Mouse (Mus musculus) forebrain, postnatal 0 days (tissue): ENCODE measurements around the gene Nphs1. TPM values are rescaled to one million over a fixed set of nuclear protein-coding genes. Genes with fewer than 3 reads are reported as not detected.

Experiments
- ATAC-seq: fragments of 200-750 bp; cut with Nextera tagmentation; 2 replicates; pipeline ENCODE4 v1.8.0; 2017; ENCODE audit warnings: mild to moderate bottlenecking, moderate library complexity
- DNase-seq: peaks from one replicate; pipeline ENCODE4 v3.0.0-alpha.2; 2015
- H3K27ac ChIP-seq: fragments of 300-500 bp; sonication (generic); 2 replicates; pipeline ENCODE4 v1.5.1; 2014; ENCODE audit warnings: low read depth, mild to moderate bottlenecking, antibody characterized with exemption, low read length, moderate library complexity, mixed read lengths
- H3K27me3 ChIP-seq: fragments of 300-500 bp; sonication (generic); 2 replicates; pipeline ENCODE4 v1.6.1; 2014; ENCODE audit warnings: mild to moderate bottlenecking, low read length, mixed read lengths; ENCODE audit not compliant: insufficient read depth
- H3K36me3 ChIP-seq: fragments of 300-500 bp; sonication (generic); 2 replicates; pipeline ENCODE4 v1.6.1; 2014; ENCODE audit warnings: mild to moderate bottlenecking, moderate library complexity; ENCODE audit not compliant: insufficient read depth
- H3K4me1 ChIP-seq: fragments of 300-500 bp; sonication (generic); 2 replicates; pipeline ENCODE4 v1.6.1; 2014; ENCODE audit warnings: antibody characterized with exemption; ENCODE audit not compliant: insufficient read depth
- H3K4me2 ChIP-seq: fragments of 300-500 bp; sonication (generic); 2 replicates; pipeline ENCODE4 v1.6.1; 2014; ENCODE audit warnings: low read depth, mild to moderate bottlenecking, moderate library complexity
- H3K4me3 ChIP-seq: fragments of 300-500 bp; sonication (generic); 2 replicates; pipeline ENCODE4 v1.5.1; 2014; ENCODE audit warnings: low read depth, low read length, mixed read lengths
- H3K9ac ChIP-seq: fragments of 300-500 bp; sonication (generic); 2 replicates; pipeline ENCODE4 v1.6.1; 2014; ENCODE audit warnings: mild to moderate bottlenecking
- H3K9me3 ChIP-seq: fragments of 300-500 bp; sonication (generic); 2 replicates; pipeline ENCODE4 v1.6.1; 2016; ENCODE audit warnings: low read length
- CTCF ChIP-seq: sonication (generic); IDR thresholded peaks from 2 replicates; pipeline ENCODE4 v1.5.1; 2016; ENCODE audit warnings: antibody characterized with exemption, control low read depth, low read depth
- WGBS: fragments of 180-500 bp; shearing (Covaris S2); extraction: QIAGEN DNeasy Blood & Tissue Kit; methylation state at CpG from one replicate; pipeline ENCODE4 v1.1.7; 2014; 5-methylcytosine and 5-hydroxymethylcytosine counted together
- polyA plus RNA-seq: library from polyadenylated mRNA; unstranded; fragments of >200 nt; fragmentation: Nextera tagmentation; extraction: Ambion mirVana; gene quantifications from 2 replicates; pipeline ENCODE4 v1.2.1, GENCODE M21; 2015
- total RNA-seq: library from RNA; depleted of rRNA; stranded (reverse); fragments of >200 nt; gene quantifications from 2 replicates; pipeline ENCODE4 v1.2.3, GENCODE M21; 2014

The Nphs1 gene
- total and polyA plus RNA-seq, 2 experiments from 2014 or later: 0.06 TPM; not detected in 1

GRCm38 (mm10) chr7:30440697-30441096, 17.4 kb upstream of the Nphs1 start:
- Histone ChIP-seq H3K27ac (no peak overlapping the region), H3K4me3 (no peak overlapping the region), H3K36me3 (peaks cover 65% of the 10 kb centered on the region), H3K9me3 (no peaks in the 10 kb centered on the region), H3K4me2 (no peak overlapping the region), H3K9ac (no peak overlapping the region), H3K4me1 (no peaks in the 10 kb centered on the region), H3K27me3 (no peaks in the 10 kb centered on the region)
- peak; percentile 73 for DNase-seq
- WGBS: 15% methylated on average over 4 of the region's 5 CpGs
- no peak for ATAC-seq
- TF ChIP-seq CTCF: peak; percentile 81

GRCm38 (mm10) chr7:30443696-30444095, 14.4 kb upstream of the Nphs1 start:
- Histone ChIP-seq H3K27ac (no peak overlapping the region), H3K9ac (peak overlapping the region; percentile 98; the same call in 1 of the 2 replicates)
- WGBS: 17% methylated on average over 9 of the region's 9 CpGs

GRCm38 (mm10) chr7:30444154-30444970, 13.8 kb upstream of the Nphs1 start:
- no peaks in the 10 kb centered on the region for H3K27me3 ChIP-seq
- H3K4me1 ChIP-seq: no peaks in the 10 kb centered on the region
- no peaks in the 10 kb centered on the region for H3K9me3 ChIP-seq
- peak overlapping the region; percentile 96 for H3K27ac ChIP-seq
- TF ChIP-seq CTCF: no peak
- ATAC-seq (peak; percentile 78), DNase-seq (peak; percentile 94)
- WGBS: under 1% methylated on average over 37 of the region's 38 CpGs
- H3K9ac ChIP-seq: peak overlapping the region; percentile 98
- H3K4me2 ChIP-seq: peak overlapping the region; percentile 92
- H3K36me3 ChIP-seq: peaks cover 35% of the 10 kb centered on the region
- peak overlapping the region; percentile 88 for H3K4me3 ChIP-seq

More at GRCm38 (mm10) chr7:30443696-30444095, 14.4 kb upstream of the Nphs1 start:
- no peak for ATAC-seq
- no peaks in the 10 kb centered on the region for H3K4me1 ChIP-seq
- peak; percentile 59 for DNase-seq
- no peaks in the 10 kb centered on the region for H3K9me3 ChIP-seq
- H3K36me3 ChIP-seq: peaks cover 42% of the 10 kb centered on the region
- H3K4me3 ChIP-seq: peak overlapping the region; percentile 88
- no peaks in the 10 kb centered on the region for H3K27me3 ChIP-seq
- peak overlapping the region; percentile 92 for H3K4me2 ChIP-seq
- no peak for TF ChIP-seq CTCF

- Histone ChIP-seq H3K4me2 (peak within 1 kb of the TSS; percentile 92), H3K36me3 (peaks cover 27% of the 10 kb centered on the region), H3K4me3 (peak within 1 kb of the TSS; percentile 88), H3K27me3 (no peaks in the 10 kb centered on the region), H3K4me1 (no peaks in the 10 kb centered on the region), H3K9me3 (no peaks in the 10 kb centered on the region), H3K27ac (peak within 1 kb of the TSS; percentile 96), H3K9ac (peak within 1 kb of the TSS; percentile 98)
- DNase-seq (peak; percentile 88), ATAC-seq (peak; percentile 81)
- WGBS: 2% methylated on average over 72 of the region's 72 CpGs
- no peak for TF ChIP-seq CTCF
These were observed 13.0 kb upstream of the Nphs1 start, which contains the start of gene Aplp1 for GRCm38 (mm10) chr7:30444971-30445751. Aplp1 (minus strand) TSS chr7:30445535.

GRCm38 (mm10) chr7:30450241-30450640, 7.9 kb upstream of the Nphs1 start:
- no peak overlapping the region for H3K4me2 ChIP-seq
- H3K9me3 ChIP-seq: no peaks in the 10 kb centered on the region
- H3K36me3 ChIP-seq: no peaks in the 10 kb centered on the region
- ATAC-seq (no peak), DNase-seq (no peak)
- peaks cover 30% of the 10 kb centered on the region for H3K27me3 ChIP-seq
- WGBS: 60% methylated on average over 7 of the region's 7 CpGs
- no peak overlapping the region for H3K9ac ChIP-seq
- H3K27ac ChIP-seq: no peak overlapping the region
- H3K4me1 ChIP-seq: no peaks in the 10 kb centered on the region
- no peak overlapping the region for H3K4me3 ChIP-seq
- no peak for TF ChIP-seq CTCF

GRCm38 (mm10) chr7:30453327-30453726, 4.8 kb upstream of the Nphs1 start:
- 11% methylated on average over 25 of the region's 25 CpGs for WGBS
- Histone ChIP-seq H3K9ac (no peak overlapping the region), H3K4me3 (0 out of 2 replicates have a peak overlapping the region, but pooled peaks have one; percentile 2), H3K36me3 (no peaks in the 10 kb centered on the region), H3K27ac (no peak overlapping the region), H3K4me1 (peaks cover 4% of the 10 kb centered on the region; the same call in 1 of the 2 replicates), H3K4me2 (0 out of 2 replicates have a peak overlapping the region, but pooled peaks have one; percentile 8), H3K9me3 (0 out of 2 replicates have a peak, but pooled peaks cover 4% of the 10 kb centered on the region), H3K27me3 (peaks cover 52% of the 10 kb centered on the region)
- no peak for TF ChIP-seq CTCF
- ATAC-seq (no peak), DNase-seq (no peak)
